Mouse (Mus musculus): ENCODE results near the gene Zfp69.

GRCm38 (mm10) chr4:120888884-120889283, 62.6 kb downstream of the Zfp69 start:
- TF ChIP-seq POLR2A (IDR thresholded peaks at IDR 0.05; ENCODE audit: low read depth, low read length) (no peak), CTCF (IDR thresholded peaks at IDR 0.05; ENCODE audit: extremely low read depth, insufficient read depth, insufficient read length, insufficient replicate concordance) (no peak)

Data from spleen, adult 2 months (tissue).